Mouse (Mus musculus): Measurements from ENCODE around the gene Plcl2. TPM values are rescaled to one million over a fixed set of nuclear protein-coding genes. Genes with fewer than 3 reads are reported as not detected.

Plcl2 gene
- total RNA-seq, 2 experiments from 2014 or later, result 28.1 to 29.6 TPM

DNA sequence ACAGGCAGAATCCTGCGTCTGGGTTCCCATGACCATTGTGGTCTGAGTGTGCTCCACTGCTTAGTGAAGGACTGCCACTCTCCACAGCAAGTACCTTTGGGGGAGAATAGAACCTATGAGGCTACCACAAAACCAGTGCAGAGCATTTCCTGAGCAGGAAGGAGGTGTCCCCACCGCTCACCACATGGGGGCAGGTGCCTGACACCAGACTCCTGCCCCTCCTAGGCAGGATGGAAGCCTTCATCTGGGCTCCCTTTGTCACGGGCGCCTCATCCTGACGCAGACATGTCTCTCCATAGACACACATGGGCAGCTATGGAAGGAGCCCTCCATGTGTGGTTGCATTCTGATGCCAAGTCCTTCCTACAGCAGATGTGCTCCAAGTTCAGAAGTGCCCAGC lies 222.7 kb downstream of the Plcl2 start:
- ATAC-seq (replicated peaks; ENCODE audit: poor library complexity), result no peak

GRCm38 (mm10) chr17:50733390-50733789 lies 224.2 kb downstream of the Plcl2 start:
- no peak for ATAC-seq (replicated peaks; ENCODE audit: poor library complexity)

DNA sequence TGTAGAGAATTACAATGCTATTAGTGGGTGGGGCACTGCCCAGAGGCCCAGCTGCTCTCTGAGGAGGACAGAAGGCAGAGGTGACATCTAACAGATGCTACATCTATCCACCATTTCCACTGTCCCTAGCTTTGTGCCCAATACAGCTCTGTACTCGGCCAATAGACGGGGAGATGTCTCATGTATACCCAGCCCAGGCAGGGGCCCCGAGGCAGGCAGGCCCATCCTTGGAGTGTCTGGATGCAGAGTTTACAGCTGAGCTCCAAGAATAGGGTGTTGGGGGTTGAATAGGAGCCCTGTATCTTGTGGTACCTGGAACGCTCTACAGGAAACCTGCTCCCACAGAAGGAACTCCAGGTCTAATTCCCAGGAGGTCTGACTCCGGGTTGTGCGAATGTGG lies 225.6 kb downstream of the Plcl2 start:
- ATAC-seq (replicated peaks; ENCODE audit: poor library complexity), result no peak

GRCm38 (mm10) chr17:50735382-50735954 lies 226.3 kb downstream of the Plcl2 start:
- ATAC-seq (replicated peaks; ENCODE audit: poor library complexity), result peak; percentile 81

GRCm38 (mm10) chr17:50735955-50736533 lies 226.8 kb downstream of the Plcl2 start:
- peak; percentile 33; the same call in 1 of the 2 replicates for ATAC-seq (replicated peaks; ENCODE audit: poor library complexity)

- ATAC-seq (replicated peaks; ENCODE audit: poor library complexity), result no peak
These were observed 227.9 kb downstream of the Plcl2 start for GRCm38 (mm10) chr17:50737068-50737467.

Other genes with a start within 250 kb of the Plcl2 start
- not detected in 2 replicates for gene Dazl, start 215.8 kb upstream of the Plcl2 start, total RNA-seq (2015)
- not detected in 2 replicates for gene Dazl, start 215.8 kb upstream of the Plcl2 start, total RNA-seq (2017)